Mouse (Mus musculus): ENCODE measurements at regions not wholly inside any gene's neighbourhood (a gene's known extent, or its start where the extent isn't known, plus 50 kb on each side); places are given as distances from the start of the nearest gene placed in this dataset.
A peak's percentile ranks its signal among the peaks of the same experiment; 100 is the strongest.

DNA sequence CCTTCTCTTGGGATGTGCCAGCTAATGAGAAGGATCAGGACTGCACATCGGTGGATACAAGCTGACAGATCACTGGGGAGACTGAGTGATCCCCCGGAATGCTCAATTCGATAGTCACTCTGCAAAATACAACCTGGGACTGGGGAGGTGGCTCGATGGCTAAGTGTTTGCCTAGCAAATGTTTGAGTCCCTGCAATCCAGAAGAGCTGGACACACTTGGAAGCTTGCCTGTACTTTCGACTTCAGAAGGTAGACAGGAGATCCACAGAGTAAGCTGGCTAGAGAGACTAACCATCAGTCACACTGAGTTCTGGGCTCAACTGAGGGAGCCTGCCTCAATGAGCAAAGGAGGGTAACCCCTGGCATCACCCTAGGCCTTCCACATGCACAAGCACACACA lies 69.7 kb downstream of the Rplp1 start:
- ATAC-seq (ENCODE audit: low FRiP score, low TSS enrichment) = no peak
- 81% methylated on average over 5 of the region's 5 CpGs for WGBS
- no peaks in the 10 kb centered on the region for H3K9me3 ChIP-seq (ENCODE audit: low read length)

DNA sequence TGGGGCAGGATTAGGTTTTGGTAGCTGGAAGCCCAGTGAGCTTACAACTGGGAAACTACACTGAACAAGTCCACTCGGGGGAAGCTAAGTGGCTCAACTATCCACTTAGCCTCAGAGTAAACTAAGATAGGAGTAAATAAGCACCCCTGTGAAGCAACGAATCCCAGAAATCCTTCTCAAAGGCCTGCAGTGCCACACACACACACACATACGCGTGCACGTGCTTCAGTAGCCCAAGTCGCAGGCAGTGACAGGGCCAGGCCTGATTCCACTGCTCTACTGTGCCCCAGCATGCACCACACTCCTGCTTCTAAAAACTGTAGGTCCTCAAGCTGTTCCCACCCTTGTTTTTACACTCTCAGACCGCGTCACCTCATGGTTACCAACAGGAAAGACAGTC lies 70.2 kb downstream of the Rplp1 start:
- no peaks in the 10 kb centered on the region for H3K27me3 ChIP-seq (ENCODE audit: insufficient read depth, low read length)
- no peaks in the 10 kb centered on the region for H3K36me3 ChIP-seq (ENCODE audit: insufficient read depth, low read length)
- no peak overlapping the region for H3K4me3 ChIP-seq (ENCODE audit: low read length)
- H3K27ac ChIP-seq (ENCODE audit: low read length) = peak overlapping the region; percentile 31; the same call in 1 of the 2 replicates
- no peak for ATAC-seq (ENCODE audit: low FRiP score, low TSS enrichment)
- no peaks in the 10 kb centered on the region for H3K4me1 ChIP-seq (ENCODE audit: insufficient read depth, low read length)
- WGBS = 72% methylated on average over 8 of the region's 8 CpGs
- H3K4me2 ChIP-seq (replicated peaks; ENCODE audit: low read depth, low read length) = no peak overlapping the region
- H3K9me3 ChIP-seq (ENCODE audit: low read length) = no peaks in the 10 kb centered on the region
- H3K9ac ChIP-seq (replicated peaks; ENCODE audit: low read length) = no peak overlapping the region

More for the DNA sequence above, 69.7 kb downstream of the Rplp1 start:
- Histone ChIP-seq H3K4me1 (ENCODE audit: insufficient read depth, low read length) (no peaks in the 10 kb centered on the region), H3K36me3 (ENCODE audit: insufficient read depth, low read length) (no peaks in the 10 kb centered on the region), H3K4me2 (replicated peaks; ENCODE audit: low read depth, low read length) (no peak overlapping the region), H3K9ac (replicated peaks; ENCODE audit: low read length) (no peak overlapping the region), H3K27ac (ENCODE audit: low read length) (no peak overlapping the region), H3K27me3 (ENCODE audit: insufficient read depth, low read length) (no peaks in the 10 kb centered on the region), H3K4me3 (ENCODE audit: low read length) (no peak overlapping the region)

DNA sequence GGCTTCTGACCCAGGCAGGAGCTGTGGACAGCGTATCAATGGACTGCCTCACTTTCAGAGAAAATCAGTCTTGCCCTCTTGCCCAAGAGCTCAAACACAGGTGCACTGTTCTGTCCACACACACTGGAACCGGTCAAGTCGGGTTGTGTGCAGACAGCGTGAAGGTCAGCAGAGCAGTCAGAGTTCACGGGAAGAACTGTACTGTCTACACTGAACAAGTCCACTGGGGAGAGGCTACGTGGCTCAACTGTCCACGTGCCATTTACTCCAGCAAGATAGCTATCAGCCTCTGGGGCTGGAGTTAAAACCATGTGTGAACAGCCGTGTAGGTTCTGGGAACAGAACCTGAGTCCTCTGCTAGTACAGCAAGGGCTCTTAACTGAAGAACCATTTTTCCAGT lies 70.8 kb downstream of the Rplp1 start:
- peak; percentile 67; the same call in 1 of the 2 replicates for ATAC-seq (ENCODE audit: low FRiP score, low TSS enrichment)

DNA sequence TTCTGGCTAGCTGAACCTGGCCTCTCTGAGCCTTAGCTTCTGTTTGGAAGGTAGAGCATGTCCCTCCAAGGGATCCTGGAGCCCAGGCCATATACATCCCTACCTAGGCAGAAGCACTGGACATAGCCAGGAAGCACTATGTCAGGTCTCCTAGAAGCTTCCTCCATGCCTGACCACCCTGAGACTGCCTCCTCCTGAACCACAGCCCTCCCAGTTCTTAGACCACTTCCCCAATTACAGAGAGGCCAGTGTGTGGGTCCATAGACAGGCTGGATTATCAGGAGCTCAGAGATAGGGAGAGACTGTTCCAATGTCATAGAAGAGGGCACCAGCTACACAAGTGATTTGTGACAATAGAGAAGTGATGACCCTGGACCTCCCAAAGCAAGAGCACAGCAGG lies 72.0 kb downstream of the Rplp1 start:
- no peak for ATAC-seq (ENCODE audit: low FRiP score, low TSS enrichment)
- no peaks in the 10 kb centered on the region for H3K9me3 ChIP-seq (ENCODE audit: low read length)
- H3K4me1 ChIP-seq (ENCODE audit: insufficient read depth, low read length) = no peaks in the 10 kb centered on the region
- no peak overlapping the region for H3K9ac ChIP-seq (replicated peaks; ENCODE audit: low read length)
- no peak overlapping the region for H3K27ac ChIP-seq (ENCODE audit: low read length)
- H3K36me3 ChIP-seq (ENCODE audit: insufficient read depth, low read length) = no peaks in the 10 kb centered on the region
- H3K27me3 ChIP-seq (ENCODE audit: insufficient read depth, low read length) = no peaks in the 10 kb centered on the region
- H3K4me2 ChIP-seq (replicated peaks; ENCODE audit: low read depth, low read length) = no peak overlapping the region
- H3K4me3 ChIP-seq (ENCODE audit: low read length) = no peak overlapping the region

More for the DNA sequence above, 70.8 kb downstream of the Rplp1 start:
- Histone ChIP-seq H3K4me1 (ENCODE audit: insufficient read depth, low read length) (no peaks in the 10 kb centered on the region), H3K27me3 (ENCODE audit: insufficient read depth, low read length) (no peaks in the 10 kb centered on the region), H3K4me2 (replicated peaks; ENCODE audit: low read depth, low read length) (no peak overlapping the region), H3K36me3 (ENCODE audit: insufficient read depth, low read length) (no peaks in the 10 kb centered on the region), H3K4me3 (ENCODE audit: low read length) (no peak overlapping the region), H3K9ac (replicated peaks; ENCODE audit: low read length) (no peak overlapping the region), H3K9me3 (ENCODE audit: low read length) (no peaks in the 10 kb centered on the region), H3K27ac (ENCODE audit: low read length) (peak overlapping the region; percentile 40; the same call in 1 of the 2 replicates)
- 56% methylated on average over 8 of the region's 8 CpGs for WGBS

DNA sequence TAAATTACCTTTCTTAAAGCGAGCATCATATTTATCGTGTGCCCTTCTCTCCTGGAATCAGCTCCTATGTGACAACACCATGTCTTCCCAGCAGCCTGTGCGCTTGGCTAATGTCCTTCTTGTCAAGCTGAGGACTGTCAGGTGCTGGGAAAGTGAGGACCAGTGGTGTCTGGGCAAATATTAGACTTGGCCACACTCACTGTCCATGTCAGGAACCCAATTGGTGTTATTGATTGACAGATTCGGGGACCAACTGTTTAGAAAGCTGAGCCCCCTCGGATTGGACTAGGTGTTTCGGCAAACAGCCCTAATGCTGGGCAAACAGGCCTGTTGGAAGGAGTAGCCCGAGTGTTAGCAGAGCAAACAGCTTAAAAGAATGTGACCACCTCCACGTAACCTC lies 73.1 kb downstream of the Rplp1 start:
- H3K4me1 ChIP-seq (ENCODE audit: insufficient read depth, low read length) = no peaks in the 10 kb centered on the region
- no peaks in the 10 kb centered on the region for H3K36me3 ChIP-seq (ENCODE audit: insufficient read depth, low read length)
- H3K9ac ChIP-seq (replicated peaks; ENCODE audit: low read length) = no peak overlapping the region
- no peaks in the 10 kb centered on the region for H3K27me3 ChIP-seq (ENCODE audit: insufficient read depth, low read length)
- H3K9me3 ChIP-seq (ENCODE audit: low read length) = no peaks in the 10 kb centered on the region
- WGBS = 86% methylated on average over 8 of the region's 8 CpGs
- no peak overlapping the region for H3K4me2 ChIP-seq (replicated peaks; ENCODE audit: low read depth, low read length)
- H3K4me3 ChIP-seq (ENCODE audit: low read length) = no peak overlapping the region
- no peak for ATAC-seq (ENCODE audit: low FRiP score, low TSS enrichment)
- H3K27ac ChIP-seq (ENCODE audit: low read length) = no peak overlapping the region

DNA sequence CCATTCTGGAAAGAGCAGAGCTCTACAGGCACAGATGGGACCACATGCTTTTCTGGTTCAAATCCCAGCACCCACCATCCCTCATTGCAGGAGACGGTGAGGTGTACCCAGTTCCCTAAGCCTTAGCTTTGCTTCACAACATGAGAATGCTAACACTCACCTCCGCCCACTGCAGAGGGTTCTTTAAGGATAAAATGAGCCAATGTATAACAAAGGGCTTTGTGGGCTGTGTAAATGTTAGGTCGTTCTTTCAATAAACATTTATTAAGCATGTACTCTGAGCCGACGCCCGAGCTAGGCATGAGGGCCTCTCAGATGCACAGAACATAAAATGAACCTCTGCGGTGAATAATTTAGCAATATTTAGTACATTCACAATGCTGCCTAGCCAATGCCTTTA lies 74.0 kb downstream of the Rplp1 start:
- Histone ChIP-seq H3K4me1 (ENCODE audit: insufficient read depth, low read length) (no peaks in the 10 kb centered on the region), H3K36me3 (ENCODE audit: insufficient read depth, low read length) (no peaks in the 10 kb centered on the region), H3K27me3 (ENCODE audit: insufficient read depth, low read length) (no peaks in the 10 kb centered on the region), H3K27ac (ENCODE audit: low read length) (no peak overlapping the region), H3K4me3 (ENCODE audit: low read length) (no peak overlapping the region), H3K9me3 (ENCODE audit: low read length) (no peaks in the 10 kb centered on the region), H3K4me2 (replicated peaks; ENCODE audit: low read depth, low read length) (no peak overlapping the region), H3K9ac (replicated peaks; ENCODE audit: low read length) (no peak overlapping the region)
- WGBS = 69% methylated on average over 7 of the region's 7 CpGs
- ATAC-seq (ENCODE audit: low FRiP score, low TSS enrichment) = no peak

DNA sequence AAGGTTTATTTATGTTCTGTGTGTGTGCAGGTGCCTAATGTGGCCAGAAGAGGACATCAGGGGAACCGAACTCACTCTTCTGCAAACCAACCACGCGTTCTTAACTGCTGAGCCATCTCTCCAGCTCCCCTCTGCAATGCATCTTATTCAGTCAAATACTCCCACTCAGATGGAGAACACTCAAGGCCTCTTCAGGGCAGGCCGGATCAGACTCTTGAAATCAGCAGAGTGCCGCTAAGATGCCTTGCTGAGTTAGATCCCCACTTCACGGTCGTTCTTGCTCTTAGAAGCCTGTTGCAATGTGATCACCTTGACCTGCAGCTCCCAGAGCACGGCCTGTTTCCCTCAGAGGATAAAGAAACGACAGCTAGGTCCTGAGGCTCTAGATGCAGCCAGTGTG lies 81.1 kb downstream of the Rplp1 start:
- Histone ChIP-seq H3K9me3 (ENCODE audit: low read length) (no peaks in the 10 kb centered on the region), H3K9ac (replicated peaks; ENCODE audit: low read length) (no peak overlapping the region), H3K27ac (ENCODE audit: low read length) (no peak overlapping the region), H3K36me3 (ENCODE audit: insufficient read depth, low read length) (no peaks in the 10 kb centered on the region), H3K27me3 (ENCODE audit: insufficient read depth, low read length) (peaks cover 2% of the 10 kb centered on the region; the same call in 1 of the 2 replicates), H3K4me1 (ENCODE audit: insufficient read depth, low read length) (no peaks in the 10 kb centered on the region), H3K4me3 (ENCODE audit: low read length) (no peak overlapping the region), H3K4me2 (replicated peaks; ENCODE audit: low read depth, low read length) (no peak overlapping the region)
- ATAC-seq (ENCODE audit: low FRiP score, low TSS enrichment) = no peak
- WGBS = 53% methylated on average over 9 of the region's 9 CpGs

DNA sequence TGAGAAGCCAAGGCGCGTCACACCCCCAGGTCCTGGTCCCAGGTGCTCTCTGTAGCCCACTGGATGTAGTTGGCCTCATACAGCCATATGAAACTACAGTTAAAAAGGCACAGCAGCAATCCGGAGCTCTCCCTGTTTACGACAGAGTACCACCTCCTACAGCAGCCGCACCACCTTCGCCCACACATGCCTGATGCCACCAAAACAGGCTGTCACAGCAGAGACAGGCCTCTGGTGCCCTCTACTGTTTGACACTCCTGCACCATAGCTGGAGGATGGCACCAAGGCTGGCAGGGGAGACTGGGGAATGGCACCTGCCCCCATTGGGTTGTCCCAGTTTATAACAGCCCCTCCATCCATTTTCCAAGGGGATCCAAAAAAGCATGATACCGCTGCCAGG lies 84.1 kb downstream of the Rplp1 start:
- Histone ChIP-seq H3K9ac (replicated peaks; ENCODE audit: low read length) (no peak overlapping the region), H3K4me2 (replicated peaks; ENCODE audit: low read depth, low read length) (no peak overlapping the region), H3K4me1 (ENCODE audit: insufficient read depth, low read length) (0 out of 2 replicates have a peak, but pooled peaks cover 6% of the 10 kb centered on the region), H3K27ac (ENCODE audit: low read length) (no peak overlapping the region), H3K9me3 (ENCODE audit: low read length) (peaks cover 3% of the 10 kb centered on the region; the same call in 1 of the 2 replicates), H3K4me3 (ENCODE audit: low read length) (no peak overlapping the region), H3K36me3 (ENCODE audit: insufficient read depth, low read length) (no peaks in the 10 kb centered on the region), H3K27me3 (ENCODE audit: insufficient read depth, low read length) (peaks cover 5% of the 10 kb centered on the region; the same call in 1 of the 2 replicates)
- WGBS = 55% methylated on average over 7 of the region's 7 CpGs
- no peak for ATAC-seq (ENCODE audit: low FRiP score, low TSS enrichment)

DNA sequence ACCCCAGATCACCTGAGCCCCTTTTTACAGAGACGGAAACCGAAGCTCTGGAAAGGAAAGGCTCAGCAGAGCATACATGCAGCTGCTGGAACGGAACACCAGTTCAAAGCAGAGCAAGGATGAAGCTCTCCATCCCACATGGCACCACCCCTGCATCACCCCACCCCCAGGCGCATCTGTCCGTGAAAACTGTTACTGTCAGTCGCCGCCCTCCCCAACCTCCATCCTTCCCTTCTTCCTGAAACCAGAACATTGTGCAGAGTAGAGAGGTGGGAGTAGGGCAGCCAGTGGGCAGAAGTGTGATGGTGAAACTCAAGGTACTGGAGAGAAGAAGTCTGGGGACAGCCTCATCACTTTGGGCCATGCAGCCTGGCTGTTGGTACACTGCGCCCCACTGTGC lies 84.6 kb downstream of the Rplp1 start:
- peaks cover 3% of the 10 kb centered on the region; the same call in 1 of the 2 replicates for H3K9me3 ChIP-seq (ENCODE audit: low read length)
- peaks cover 5% of the 10 kb centered on the region; the same call in 1 of the 2 replicates for H3K27me3 ChIP-seq (ENCODE audit: insufficient read depth, low read length)
- H3K36me3 ChIP-seq (ENCODE audit: insufficient read depth, low read length) = no peaks in the 10 kb centered on the region
- no peak for ATAC-seq (ENCODE audit: low FRiP score, low TSS enrichment)
- no peak overlapping the region for H3K9ac ChIP-seq (replicated peaks; ENCODE audit: low read length)
- 65% methylated on average over 8 of the region's 8 CpGs for WGBS
- no peak overlapping the region for H3K4me3 ChIP-seq (ENCODE audit: low read length)
- H3K27ac ChIP-seq (ENCODE audit: low read length) = no peak overlapping the region
- no peak overlapping the region for H3K4me2 ChIP-seq (replicated peaks; ENCODE audit: low read depth, low read length)
- 0 out of 2 replicates have a peak, but pooled peaks cover 6% of the 10 kb centered on the region for H3K4me1 ChIP-seq (ENCODE audit: insufficient read depth, low read length)

DNA sequence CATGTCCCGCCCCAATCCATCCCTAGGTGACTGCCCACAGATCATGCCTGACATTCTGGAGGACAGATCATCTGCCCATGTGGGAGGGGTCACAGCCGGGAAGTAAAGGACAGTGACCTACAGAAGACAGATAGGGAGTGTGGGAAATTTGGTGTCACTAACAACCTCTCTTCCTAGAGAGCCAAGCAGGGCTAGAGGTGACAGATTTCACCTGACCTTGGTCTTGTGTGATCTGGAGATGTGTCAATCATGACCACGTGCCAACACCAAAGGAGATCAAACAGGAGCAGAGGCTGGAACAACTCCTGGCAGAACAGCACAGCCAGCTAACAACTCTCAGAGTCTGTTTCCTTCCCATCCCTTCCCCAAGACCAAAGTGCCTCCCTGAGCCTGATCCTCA lies 85.0 kb downstream of the Rplp1 start:
- Histone ChIP-seq H3K4me2 (replicated peaks; ENCODE audit: low read depth, low read length) (no peak overlapping the region), H3K4me3 (ENCODE audit: low read length) (no peak overlapping the region), H3K9ac (replicated peaks; ENCODE audit: low read length) (no peak overlapping the region), H3K4me1 (ENCODE audit: insufficient read depth, low read length) (0 out of 2 replicates have a peak, but pooled peaks cover 6% of the 10 kb centered on the region), H3K27me3 (ENCODE audit: insufficient read depth, low read length) (peaks cover 5% of the 10 kb centered on the region; the same call in 1 of the 2 replicates), H3K36me3 (ENCODE audit: insufficient read depth, low read length) (no peaks in the 10 kb centered on the region), H3K27ac (ENCODE audit: low read length) (no peak overlapping the region), H3K9me3 (ENCODE audit: low read length) (peaks cover 3% of the 10 kb centered on the region; the same call in 1 of the 2 replicates)
- ATAC-seq (ENCODE audit: low FRiP score, low TSS enrichment) = no peak
- WGBS = 58% methylated on average over 3 of the region's 3 CpGs
